Mouse (Mus musculus) stomach, embryonic 15.5 days (tissue): ENCODE results near the gene Stxbp6. TPM values are rescaled to one million over a fixed set of nuclear protein-coding genes. Genes with fewer than 3 reads are reported as not detected.
"Not testable (repeated sequence)": the region's sequence is repeated elsewhere in the genome, so short reads cannot be mapped to it uniquely, and the experiment has no call there.

ENCODE experiments used
- ATAC-seq: fragments of 200-750 bp; cut with Nextera tagmentation; 2 replicates; pipeline ENCODE4 v1.8.0; 2017; ENCODE audit warnings: low read depth, moderate number of reproducible peaks, moderate TSS enrichment; ENCODE audit not compliant: insufficient read depth, low FRiP score
- H3K27ac ChIP-seq: fragments of 300-500 bp; sonication (generic); 2 replicates; pipeline ENCODE4 v1.5.1; 2015; ENCODE audit warnings: mild to moderate bottlenecking, inconsistent platforms
- H3K27me3 ChIP-seq: fragments of 300-500 bp; sonication (generic); replicated peaks from 2 replicates; pipeline ENCODE4 v1.6.1; 2015; ENCODE audit warnings: inconsistent platforms
- H3K36me3 ChIP-seq: fragments of 300-500 bp; sonication (generic); 2 replicates; pipeline ENCODE4 v1.6.1; 2015; ENCODE audit warnings: inconsistent platforms
- H3K4me1 ChIP-seq: fragments of 300-500 bp; sonication (generic); 2 replicates; pipeline ENCODE4 v1.6.1; 2015; ENCODE audit warnings: inconsistent platforms
- H3K4me2 ChIP-seq: fragments of 300-500 bp; sonication (generic); 2 replicates; pipeline ENCODE4 v1.6.1; 2015; ENCODE audit warnings: mild to moderate bottlenecking, inconsistent platforms
- H3K4me3 ChIP-seq: fragments of 300-500 bp; sonication (generic); replicated peaks from 2 replicates; pipeline ENCODE4 v1.5.1; 2015; ENCODE audit warnings: inconsistent platforms
- H3K9ac ChIP-seq: fragments of 300-500 bp; sonication (generic); 2 replicates; pipeline ENCODE4 v1.6.1; 2015; ENCODE audit warnings: inconsistent platforms
- H3K9me3 ChIP-seq: fragments of 300-500 bp; sonication (generic); 2 replicates; pipeline ENCODE4 v1.6.1; 2016; ENCODE audit warnings: inconsistent platforms
- WGBS: fragments of 180-500 bp; shearing (Covaris S2); methylation state at CpG from one replicate; pipeline ENCODE4 v1.1.7; 2015; 5-methylcytosine and 5-hydroxymethylcytosine counted together
- polyA plus RNA-seq: library from polyadenylated mRNA; unstranded; fragments of >200 nt; fragmentation: Nextera tagmentation; extraction: Ambion mirVana; gene quantifications from 2 replicates; pipeline ENCODE4 v1.2.1, GENCODE M21; 2015

The Stxbp6 gene
- polyA plus RNA-seq, 1 experiment from 2014 or later: 19.2 TPM

- no peaks in the 10 kb centered on the region for H3K36me3 ChIP-seq
- no peak for ATAC-seq
- H3K4me1 ChIP-seq: no peaks in the 10 kb centered on the region
- H3K27ac ChIP-seq: no peak overlapping the region
- WGBS: 83% methylated on average over 5 of the region's 5 CpGs
- no peak overlapping the region for H3K4me2 ChIP-seq
- H3K9me3 ChIP-seq: no peaks in the 10 kb centered on the region
- no peaks in the 10 kb centered on the region for H3K27me3 ChIP-seq
- no peak overlapping the region for H3K4me3 ChIP-seq
- no peak overlapping the region for H3K9ac ChIP-seq
Measured at GRCm38 (mm10) chr12:45053319-45053718, 21.2 kb downstream of the Stxbp6 start.

- Histone ChIP-seq H3K9me3 (no peaks in the 10 kb centered on the region), H3K36me3 (no peaks in the 10 kb centered on the region), H3K27ac (no peak overlapping the region), H3K4me1 (no peaks in the 10 kb centered on the region), H3K4me2 (no peak overlapping the region), H3K4me3 (no peak overlapping the region), H3K9ac (no peak overlapping the region), H3K27me3 (no peaks in the 10 kb centered on the region)
- WGBS: 87% methylated on average over 5 of the region's 5 CpGs
- ATAC-seq: no peak
Measured at GRCm38 (mm10) chr12:45052860-45053259, 21.6 kb downstream of the Stxbp6 start.

GRCm38 (mm10) chr12:45049894-45050293, 24.6 kb downstream of the Stxbp6 start:
- Histone ChIP-seq H3K9ac (no peak overlapping the region), H3K4me3 (no peak overlapping the region), H3K27me3 (no peaks in the 10 kb centered on the region), H3K27ac (no peak overlapping the region), H3K36me3 (no peaks in the 10 kb centered on the region), H3K4me1 (no peaks in the 10 kb centered on the region), H3K9me3 (no peaks in the 10 kb centered on the region), H3K4me2 (no peak overlapping the region)
- WGBS: 69% methylated on average over 9 of the region's 9 CpGs
- ATAC-seq: no peak

GRCm38 (mm10) chr12:45047711-45048110, 26.8 kb downstream of the Stxbp6 start:
- not testable (repeated sequence) for H3K9me3 ChIP-seq, H3K4me3 ChIP-seq, ATAC-seq, H3K9ac ChIP-seq, H3K27me3 ChIP-seq, H3K4me1 ChIP-seq, H3K4me2 ChIP-seq, H3K27ac ChIP-seq, H3K36me3 ChIP-seq
- 32% methylated on average over 9 of the region's 9 CpGs for WGBS

- Histone ChIP-seq H3K4me1 (no peaks in the 10 kb centered on the region), H3K9ac (no peak overlapping the region), H3K9me3 (no peaks in the 10 kb centered on the region), H3K27ac (no peak overlapping the region), H3K4me3 (no peak overlapping the region), H3K27me3 (no peaks in the 10 kb centered on the region), H3K36me3 (no peaks in the 10 kb centered on the region), H3K4me2 (no peak overlapping the region)
- 67% methylated on average over 4 of the region's 4 CpGs for WGBS
- no peak for ATAC-seq
Measured at GRCm38 (mm10) chr12:45047172-45047571, 27.3 kb downstream of the Stxbp6 start.

GRCm38 (mm10) chr12:45044581-45044980, 29.9 kb downstream of the Stxbp6 start:
- ATAC-seq: no peak
- no peaks in the 10 kb centered on the region for H3K4me1 ChIP-seq
- H3K9ac ChIP-seq: no peak overlapping the region
- no peaks in the 10 kb centered on the region for H3K9me3 ChIP-seq
- WGBS: 15% methylated on average over 1 of the region's 1 CpGs
- H3K4me3 ChIP-seq: no peak overlapping the region
- H3K36me3 ChIP-seq: no peaks in the 10 kb centered on the region
- H3K4me2 ChIP-seq: no peak overlapping the region
- no peak overlapping the region for H3K27ac ChIP-seq
- H3K27me3 ChIP-seq: no peaks in the 10 kb centered on the region

GRCm38 (mm10) chr12:45042591-45043091, 31.9 kb downstream of the Stxbp6 start:
- 78% methylated on average over 10 of the region's 10 CpGs for WGBS
- no peaks in the 10 kb centered on the region for H3K9me3 ChIP-seq
- 0 out of 2 replicates have a peak, but pooled peaks have one; percentile 7 for ATAC-seq

GRCm38 (mm10) chr12:45037496-45037895, 37.0 kb downstream of the Stxbp6 start:
- H3K27ac ChIP-seq: no peak overlapping the region

More at GRCm38 (mm10) chr12:45042591-45043091, 31.9 kb downstream of the Stxbp6 start:
- Histone ChIP-seq H3K27ac (no peak overlapping the region), H3K4me1 (no peaks in the 10 kb centered on the region), H3K27me3 (no peaks in the 10 kb centered on the region), H3K4me3 (no peak overlapping the region), H3K9ac (no peak overlapping the region), H3K36me3 (no peaks in the 10 kb centered on the region), H3K4me2 (no peak overlapping the region)

GRCm38 (mm10) chr12:45037091-45037490, 37.4 kb downstream of the Stxbp6 start:
- Histone ChIP-seq H3K27me3 (no peaks in the 10 kb centered on the region), H3K36me3 (no peaks in the 10 kb centered on the region)
- WGBS: 22% methylated on average over 4 of the region's 4 CpGs

More at GRCm38 (mm10) chr12:45037496-45037895, 37.0 kb downstream of the Stxbp6 start:
- Histone ChIP-seq H3K27me3 (no peaks in the 10 kb centered on the region), H3K9ac (no peak overlapping the region), H3K4me3 (no peak overlapping the region), H3K36me3 (no peaks in the 10 kb centered on the region), H3K4me2 (no peak overlapping the region), H3K9me3 (no peaks in the 10 kb centered on the region), H3K4me1 (no peaks in the 10 kb centered on the region)
- no peak for ATAC-seq
- 40% methylated on average over 1 of the region's 1 CpGs for WGBS

GRCm38 (mm10) chr12:45030681-45031080, 43.8 kb downstream of the Stxbp6 start:
- no peak overlapping the region for H3K27ac ChIP-seq
- no peaks in the 10 kb centered on the region for H3K9me3 ChIP-seq
- no peak overlapping the region for H3K4me2 ChIP-seq
- H3K4me3 ChIP-seq: no peak overlapping the region
- no peaks in the 10 kb centered on the region for H3K27me3 ChIP-seq
- H3K9ac ChIP-seq: no peak overlapping the region
- no peaks in the 10 kb centered on the region for H3K4me1 ChIP-seq
- no peak for ATAC-seq
- H3K36me3 ChIP-seq: no peaks in the 10 kb centered on the region
- WGBS: 88% methylated on average over 3 of the region's 3 CpGs

More at GRCm38 (mm10) chr12:45037091-45037490, 37.4 kb downstream of the Stxbp6 start:
- Histone ChIP-seq H3K9ac (no peak overlapping the region), H3K9me3 (no peaks in the 10 kb centered on the region), H3K4me2 (no peak overlapping the region), H3K4me1 (no peaks in the 10 kb centered on the region), H3K4me3 (no peak overlapping the region), H3K27ac (no peak overlapping the region)
- no peak for ATAC-seq

- H3K4me1 ChIP-seq: no peaks in the 10 kb centered on the region
- 57% methylated on average over 1 of the region's 1 CpGs for WGBS
Measured at GRCm38 (mm10) chr12:45026347-45026746, 48.2 kb downstream of the Stxbp6 start.

GRCm38 (mm10) chr12:45020018-45020417, 54.5 kb downstream of the Stxbp6 start:
- ATAC-seq: no peak

More at GRCm38 (mm10) chr12:45026347-45026746, 48.2 kb downstream of the Stxbp6 start:
- Histone ChIP-seq H3K27me3 (no peaks in the 10 kb centered on the region), H3K4me2 (no peak overlapping the region), H3K36me3 (no peaks in the 10 kb centered on the region), H3K27ac (no peak overlapping the region), H3K9ac (no peak overlapping the region), H3K9me3 (no peaks in the 10 kb centered on the region), H3K4me3 (no peak overlapping the region)
- no peak for ATAC-seq

More at GRCm38 (mm10) chr12:45020018-45020417, 54.5 kb downstream of the Stxbp6 start:
- H3K27me3 ChIP-seq: no peaks in the 10 kb centered on the region
- no peaks in the 10 kb centered on the region for H3K9me3 ChIP-seq
- H3K4me2 ChIP-seq: no peak overlapping the region
- H3K27ac ChIP-seq: no peak overlapping the region
- no peak overlapping the region for H3K9ac ChIP-seq
- no peaks in the 10 kb centered on the region for H3K4me1 ChIP-seq
- WGBS: 92% methylated on average over 3 of the region's 3 CpGs
- H3K36me3 ChIP-seq: no peaks in the 10 kb centered on the region
- H3K4me3 ChIP-seq: no peak overlapping the region
